Mouse (Mus musculus): ENCODE measurements at regions not wholly inside any gene's neighbourhood (a gene's known extent, or its start where the extent isn't known, plus 50 kb on each side); places are given as distances from the start of the nearest gene placed in this dataset.

- DNase-seq (ENCODE audit: low read depth, low spot score): no peak
Measured at GRCm38 (mm10) chrX:58686119-58686518, 223.0 kb upstream of the 4930550L24Rik start.

- no peak for DNase-seq (ENCODE audit: low read depth, low spot score)
Measured at GRCm38 (mm10) chrX:58688964-58689363, 220.2 kb upstream of the 4930550L24Rik start.

- DNase-seq (ENCODE audit: low read depth, low spot score): peak; percentile 7
Measured at GRCm38 (mm10) chrX:58702152-58702741, 206.9 kb upstream of the 4930550L24Rik start.

All from brain, adult 2 months (tissue).